Mouse (Mus musculus): Measurements from ENCODE around the gene Hoxd1.

DNA sequence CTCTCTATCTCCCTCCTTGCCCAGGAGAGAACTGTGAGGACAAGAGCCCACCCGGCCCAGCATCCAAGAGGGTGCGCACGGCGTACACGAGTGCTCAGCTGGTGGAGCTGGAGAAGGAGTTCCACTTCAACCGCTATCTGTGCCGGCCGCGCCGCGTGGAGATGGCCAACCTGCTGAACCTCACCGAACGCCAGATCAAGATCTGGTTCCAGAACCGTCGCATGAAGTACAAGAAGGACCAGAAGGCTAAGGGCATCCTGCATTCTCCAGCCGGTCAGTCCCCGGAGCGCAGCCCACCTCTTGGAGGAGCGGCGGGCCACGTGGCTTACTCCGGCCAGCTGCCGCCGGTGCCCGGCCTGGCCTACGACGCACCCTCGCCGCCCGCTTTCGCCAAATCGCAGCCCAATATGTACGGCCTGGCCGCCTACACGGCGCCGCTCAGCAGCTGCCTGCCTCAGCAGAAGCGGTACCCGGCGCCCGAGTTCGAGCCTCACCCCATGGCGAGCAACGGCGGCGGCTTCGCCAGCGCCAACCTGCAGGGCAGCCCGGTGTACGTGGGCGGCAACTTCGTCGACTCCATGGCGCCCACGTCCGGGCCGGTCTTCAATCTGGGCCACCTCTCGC, 16.4 kb upstream of the Hoxd1 start:
- no peak for TF ChIP-seq FLI1 (IDR thresholded peaks at IDR 0.05; ENCODE audit: low read length)
- TF ChIP-seq GATA1 (IDR thresholded peaks at IDR 0.05; ENCODE audit: borderline replicate concordance, low read length) = no peak
